Mouse (Mus musculus) forebrain, embryonic 15.5 days (tissue): Measurements from ENCODE around the gene Nfatc4. TPM values are rescaled to one million over a fixed set of nuclear protein-coding genes. Genes with fewer than 3 reads are reported as not detected.

ENCODE experiments used
- ATAC-seq: fragments of 200-750 bp; cut with Nextera tagmentation; replicated peaks from 2 replicates; pipeline ENCODE4 v1.8.0; 2017; ENCODE audit warnings: mild to moderate bottlenecking, moderate TSS enrichment, moderate library complexity
- H3K27ac ChIP-seq: fragments of 300-500 bp; sonication (generic); replicated peaks from 2 replicates; pipeline ENCODE4 v1.5.1; 2015; ENCODE audit warnings: mild to moderate bottlenecking, inconsistent platforms
- H3K27me3 ChIP-seq: fragments of 300-500 bp; sonication (generic); 2 replicates; pipeline ENCODE4 v1.6.1; 2015; ENCODE audit warnings: inconsistent platforms
- H3K36me3 ChIP-seq: fragments of 300-500 bp; sonication (generic); 2 replicates; pipeline ENCODE4 v1.6.1; 2015; ENCODE audit warnings: mild to moderate bottlenecking, inconsistent platforms
- H3K4me1 ChIP-seq: fragments of 300-500 bp; sonication (generic); 2 replicates; pipeline ENCODE4 v1.6.1; 2015; ENCODE audit warnings: inconsistent platforms
- H3K4me2 ChIP-seq: fragments of 300-500 bp; sonication (generic); replicated peaks from 2 replicates; pipeline ENCODE4 v1.6.1; 2015; ENCODE audit warnings: mild to moderate bottlenecking, inconsistent platforms
- H3K4me3 ChIP-seq: fragments of 300-500 bp; sonication (generic); 2 replicates; pipeline ENCODE4 v1.5.1; 2015; ENCODE audit warnings: mild to moderate bottlenecking, inconsistent platforms
- H3K9ac ChIP-seq: fragments of 300-500 bp; sonication (generic); replicated peaks from 2 replicates; pipeline ENCODE4 v1.6.1; 2015; ENCODE audit warnings: mild to moderate bottlenecking, inconsistent platforms
- H3K9me3 ChIP-seq: fragments of 300-500 bp; sonication (generic); 2 replicates; pipeline ENCODE4 v1.6.1; 2016; ENCODE audit warnings: inconsistent platforms
- WGBS: fragments of 180-500 bp; shearing (Covaris S2); methylation state at CpG from one replicate; pipeline ENCODE4 v1.1.7; 2015; ENCODE audit warnings: mixed read lengths; 5-methylcytosine and 5-hydroxymethylcytosine counted together
- polyA plus RNA-seq: library from polyadenylated mRNA; unstranded; fragments of >200 nt; fragmentation: Nextera tagmentation; extraction: Ambion mirVana; gene quantifications from 2 replicates; pipeline ENCODE4 v1.2.1, GENCODE M21; 2015

Nfatc4 gene
- polyA plus RNA-seq, 1 experiment from 2014 or later, result 10.9 TPM

DNA sequence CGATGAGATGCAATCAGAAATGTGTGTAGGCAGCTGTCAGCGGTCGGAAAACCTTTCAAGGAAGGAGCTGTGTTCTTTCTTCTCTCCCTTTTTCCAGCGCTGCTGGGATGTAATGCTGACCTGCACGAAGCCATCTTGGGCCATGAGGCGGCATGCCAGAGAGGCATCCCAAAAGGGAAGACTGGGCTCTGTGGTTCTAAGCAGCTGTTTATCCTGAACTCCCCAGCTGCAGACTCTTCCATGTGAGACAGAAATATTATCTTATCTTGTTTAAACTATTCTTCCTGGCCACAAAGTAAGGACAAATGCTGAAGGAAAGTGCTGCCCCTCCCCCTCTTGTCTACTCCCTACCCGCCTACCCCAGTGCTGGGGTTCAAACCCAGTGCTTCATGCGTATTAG, 58.0 kb downstream of the Nfatc4 start:
- Histone ChIP-seq H3K4me1 (peaks cover 17% of the 10 kb centered on the region), H3K4me2 (no peak overlapping the region), H3K27me3 (no peaks in the 10 kb centered on the region), H3K27ac (no peak overlapping the region), H3K4me3 (no peak overlapping the region), H3K9ac (no peak overlapping the region), H3K36me3 (no peaks in the 10 kb centered on the region), H3K9me3 (no peaks in the 10 kb centered on the region)
- 83% methylated on average over 8 of the region's 8 CpGs for WGBS
- no peak for ATAC-seq

DNA sequence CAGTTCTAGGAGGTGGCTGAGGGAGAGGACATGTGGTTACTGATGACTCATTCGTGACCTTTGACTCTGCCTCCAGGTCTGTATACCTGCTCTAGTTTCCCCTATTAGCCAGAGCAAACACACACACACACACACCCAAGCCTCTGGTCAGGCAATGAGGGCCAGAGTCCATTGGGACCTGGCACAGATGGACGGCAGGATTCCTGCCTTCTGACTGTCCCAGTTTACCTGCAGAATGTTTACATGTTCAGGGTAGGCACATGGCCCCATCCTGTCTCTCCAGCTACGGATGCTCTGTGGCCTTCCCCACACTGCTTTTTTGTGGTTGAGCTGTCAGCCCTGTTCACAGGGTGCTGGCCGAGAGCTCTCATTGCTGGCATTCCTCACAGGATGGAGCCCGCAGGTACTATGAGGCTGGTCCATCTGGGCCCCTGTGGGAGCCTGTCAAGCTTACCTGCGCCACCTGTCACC, 59.3 kb downstream of the Nfatc4 start:
- Histone ChIP-seq H3K4me3 (no peak overlapping the region), H3K9me3 (no peaks in the 10 kb centered on the region), H3K4me2 (no peak overlapping the region), H3K27me3 (no peaks in the 10 kb centered on the region), H3K4me1 (peaks cover 21% of the 10 kb centered on the region), H3K36me3 (peaks cover under 1% of the 10 kb centered on the region; the same call in 1 of the 2 replicates), H3K9ac (no peak overlapping the region), H3K27ac (no peak overlapping the region)
- WGBS, result 80% methylated on average over 6 of the region's 6 CpGs
- ATAC-seq, result no peak

DNA sequence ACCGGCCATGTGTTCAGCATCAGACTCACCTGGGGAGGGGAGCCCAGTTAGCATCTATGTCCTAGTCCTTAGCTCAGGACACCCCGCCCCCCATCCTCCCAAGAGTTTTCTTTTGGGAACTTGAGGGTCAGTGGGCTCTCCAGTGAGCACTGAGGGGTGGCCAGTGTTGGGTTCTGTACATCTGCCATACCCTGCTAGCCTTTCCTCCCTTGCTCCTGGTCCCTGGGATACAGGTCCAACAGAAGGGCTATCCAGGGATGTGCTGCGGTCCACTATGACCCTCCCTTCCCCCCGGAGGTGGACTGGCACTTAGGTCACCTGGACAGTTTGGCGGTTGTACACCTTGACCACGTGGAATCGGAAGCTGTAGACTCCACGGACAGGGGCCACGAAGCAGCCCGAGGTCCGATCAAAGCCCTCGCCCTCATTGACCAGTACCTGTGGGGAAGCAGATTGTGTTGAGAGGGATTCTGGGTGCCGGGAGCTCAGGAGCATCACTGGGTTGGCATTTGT, 60.3 kb downstream of the Nfatc4 start:
- Histone ChIP-seq H3K4me1 (peaks cover 21% of the 10 kb centered on the region), H3K4me3 (no peak overlapping the region), H3K27me3 (no peaks in the 10 kb centered on the region), H3K9me3 (no peaks in the 10 kb centered on the region), H3K4me2 (no peak overlapping the region), H3K36me3 (peaks cover 4% of the 10 kb centered on the region; the same call in 1 of the 2 replicates), H3K27ac (no peak overlapping the region), H3K9ac (no peak overlapping the region)
- no peak for ATAC-seq
- WGBS, result 94% methylated on average over 13 of the region's 13 CpGs

Other genes with a start within 250 kb of the Nfatc4 start
- not detected in 2 replicates for gene Fitm1, start 247.5 kb upstream of the Nfatc4 start, polyA plus RNA-seq
- 187 and 189 TPM in 2 replicates for gene Psme1, start 245.0 kb upstream of the Nfatc4 start, polyA plus RNA-seq
- 15.0 and 16.0 TPM in 2 replicates for gene Emc9, start 237.8 kb upstream of the Nfatc4 start, polyA plus RNA-seq
- gene Psme2, start 232.0 kb upstream of the Nfatc4 start, polyA plus RNA-seq, result 187 and 211 TPM in 2 replicates
- 17.7 TPM in 2 replicates for gene Rnf31, start 231.4 kb upstream of the Nfatc4 start, polyA plus RNA-seq
- 7.2 and 8.1 TPM in 2 replicates for gene Irf9, start 219.6 kb upstream of the Nfatc4 start, polyA plus RNA-seq
- 11.3 and 11.5 TPM in 2 replicates for gene Rec8, start 205.1 kb upstream of the Nfatc4 start, polyA plus RNA-seq
- gene Ipo4, start 187.2 kb upstream of the Nfatc4 start, polyA plus RNA-seq, result 82.0 and 82.1 TPM in 2 replicates
- 1.4 and 2.0 TPM in 2 replicates for gene Gm49378, start 185.2 kb upstream of the Nfatc4 start, polyA plus RNA-seq
- gene Tm9sf1, start 179.3 kb upstream of the Nfatc4 start, polyA plus RNA-seq, result 61.7 and 67.2 TPM in 2 replicates
- gene Tssk4, start 173.0 kb upstream of the Nfatc4 start, polyA plus RNA-seq, result 0.38 and 0.53 TPM in 2 replicates
- 66.0 and 68.5 TPM in 2 replicates for gene Mdp1, start 162.6 kb upstream of the Nfatc4 start, polyA plus RNA-seq
- 56.7 and 62.2 TPM in 2 replicates for gene Gmpr2, start 151.2 kb upstream of the Nfatc4 start, polyA plus RNA-seq
- gene Nedd8, start 151.0 kb upstream of the Nfatc4 start, polyA plus RNA-seq, result 563 and 611 TPM in 2 replicates
- 32.9 and 36.2 TPM in 2 replicates for gene Tinf2, start 141.3 kb upstream of the Nfatc4 start, polyA plus RNA-seq
- 0.09 and 0.20 TPM in 2 replicates for gene Tgm1, start 109.2 kb upstream of the Nfatc4 start, polyA plus RNA-seq
- 49.9 and 51.4 TPM in 2 replicates for gene Rabggta, start 100.9 kb upstream of the Nfatc4 start, polyA plus RNA-seq
- gene Dhrs1, start 77.5 kb upstream of the Nfatc4 start, polyA plus RNA-seq, result 77.1 and 82.7 TPM in 2 replicates
- 39.7 and 41.4 TPM in 2 replicates for gene Nop9, start 77.5 kb upstream of the Nfatc4 start, polyA plus RNA-seq
- 0.15 and 0.29 TPM in 2 replicates for gene Cideb, start 64.7 kb upstream of the Nfatc4 start, polyA plus RNA-seq
- gene Ltb4r2, start 61.7 kb upstream of the Nfatc4 start, polyA plus RNA-seq, result 0.10 and 0.24 TPM in 2 replicates
- gene Ltb4r1, start 57.2 kb upstream of the Nfatc4 start, polyA plus RNA-seq, result 0.26 TPM in 1 of 2 replicates, not detected in the other
- gene Adcy4, start 39.0 kb upstream of the Nfatc4 start, polyA plus RNA-seq, result 2.9 and 4.0 TPM in 2 replicates
- gene Ripk3, start 34.3 kb upstream of the Nfatc4 start, polyA plus RNA-seq, result 1.1 and 2.3 TPM in 2 replicates
- 10.5 and 10.7 TPM in 2 replicates for gene Nynrin, start 30.9 kb downstream of the Nfatc4 start, polyA plus RNA-seq
- gene Cbln3, start 61.2 kb downstream of the Nfatc4 start, polyA plus RNA-seq, result 0.29 and 0.32 TPM in 2 replicates
- gene Khnyn, start 61.8 kb downstream of the Nfatc4 start, polyA plus RNA-seq, result 10.1 and 10.4 TPM in 2 replicates
- gene Sdr39u1, start 77.1 kb downstream of the Nfatc4 start, polyA plus RNA-seq, result 106 and 112 TPM in 2 replicates
- not detected in 2 replicates for gene Cma1, start 121.5 kb downstream of the Nfatc4 start, polyA plus RNA-seq
- not detected in 2 replicates for gene Cma2, start 127.8 kb downstream of the Nfatc4 start, polyA plus RNA-seq
- gene Mcpt1, start 194.8 kb downstream of the Nfatc4 start, polyA plus RNA-seq, result not detected in 2 replicates
- gene Mcpt9, start 207.4 kb downstream of the Nfatc4 start, polyA plus RNA-seq, result not detected in 2 replicates
- not detected in 2 replicates for gene Mcpt2, start 218.9 kb downstream of the Nfatc4 start, polyA plus RNA-seq
- not detected in 2 replicates for gene Mcpt4, start 239.2 kb downstream of the Nfatc4 start, polyA plus RNA-seq